ENCODE assay signal across 8 mouse cellular contexts in genomic region chr1:78852408-78853093, GRCm38 (mm10). TPM values are rescaled to one million over a fixed set of nuclear protein-coding genes. Genes with fewer than 3 reads are reported as not detected.
DNase-seq lines count a peak whose midpoint lies in the region; ATAC-seq and TF ChIP-seq lines count a peak whose summit lies in the region.

No protein-coding gene starts in this region.

- WGBS in hindbrain, embryonic 12.5 days = 34% methylated on average over 17 of the region's 17 CpGs
- 62% methylated on average over 17 of the region's 17 CpGs for WGBS in lung, postnatal 0 days

- no peak for TF ChIP-seq EP300 in lung, postnatal 0 days (IDR thresholded peaks at IDR 0.05)

- ATAC-seq in hindbrain, embryonic 12.5 days (ENCODE audit: low FRiP score) = peak; percentile 99
- peak; percentile 50 for ATAC-seq in lung, postnatal 0 days
- ATAC-seq in inflammation-experienced regulatory T-cells, adult 6 months = no peak
- ATAC-seq in granulocyte monocyte progenitor cell, adult 5-6 weeks (replicated peaks; ENCODE audit: poor library complexity, severe bottlenecking) = no peak

- peak overlapping the region; percentile 31 for H3K4me2 ChIP-seq in hindbrain, embryonic 12.5 days (replicated peaks)
- H3K4me2 ChIP-seq in lung, postnatal 0 days (replicated peaks; ENCODE audit: low read depth, low read length) = no peak overlapping the region

- intact Hi-C loops in heart, postnatal 10 days (cut with DNase I) = no loop called here
- intact Hi-C loops in heart, postnatal 14 days (cut with DNase I) = no loop called here

- no peak for TF ChIP-seq CTCF in lung, postnatal 0 days (IDR thresholded peaks at IDR 0.05)

- H3K9me3 ChIP-seq in hindbrain, embryonic 12.5 days (replicated peaks) = no peaks in the 10 kb centered on the region
- no peaks in the 10 kb centered on the region for H3K9me3 ChIP-seq in lung, postnatal 0 days (ENCODE audit: low read length)

- peaks cover 12% of the 10 kb centered on the region for H3K4me1 ChIP-seq in hindbrain, embryonic 12.5 days
- no peaks in the 10 kb centered on the region for H3K4me1 ChIP-seq in lung, postnatal 0 days (ENCODE audit: insufficient read depth, low read depth, low read length)

- no peaks in the 10 kb centered on the region for H3K36me3 ChIP-seq in hindbrain, embryonic 12.5 days
- H3K36me3 ChIP-seq in lung, postnatal 0 days (ENCODE audit: insufficient read depth, low read length) = no peaks in the 10 kb centered on the region

- peak; percentile 28 to 41 for DNase-seq in heart, postnatal 10 days
- DNase-seq in heart, postnatal 14 days = no peak
- DNase-seq in cerebellum, postnatal 14 days = peak; percentile 37 to 39
- peak; percentile 26 for DNase-seq in lung, postnatal 0 days (ENCODE audit: low spot score)
- no peak for DNase-seq in thymus, postnatal 0 days (ENCODE audit: low spot score)

- peak overlapping the region; percentile 84 for H3K27ac ChIP-seq in hindbrain, embryonic 12.5 days
- no peak overlapping the region for H3K27ac ChIP-seq in lung, postnatal 0 days (ENCODE audit: low read length)

- H3K27me3 ChIP-seq in hindbrain, embryonic 12.5 days = no peaks in the 10 kb centered on the region
- H3K27me3 ChIP-seq in lung, postnatal 0 days (replicated peaks; ENCODE audit: insufficient read depth, low read length) = no peaks in the 10 kb centered on the region

- H3K9ac ChIP-seq in hindbrain, embryonic 12.5 days = no peak overlapping the region
- no peak overlapping the region for H3K9ac ChIP-seq in lung, postnatal 0 days (replicated peaks; ENCODE audit: low read depth)

- H3K4me3 ChIP-seq in hindbrain, embryonic 12.5 days = no peak overlapping the region
- no peak overlapping the region for H3K4me3 ChIP-seq in lung, postnatal 0 days (ENCODE audit: low read depth, low read length)

RNA-seq across cellular contexts. Expression of gene Kcne4, which starts 36.0 kb away (rescaled TPM):
- total RNA-seq in heart, postnatal 10 days (2021) = 1 to 10 TPM; 3.1 to 4.4 TPM
- total RNA-seq in heart, postnatal 14 days (2021) = 1 to 10 TPM; 3.2 to 3.7 TPM
- 1.7 and 2.2 TPM in 2 replicates for polyA plus RNA-seq in hindbrain, embryonic 12.5 days (2016; fragmentation: Nextera tagmentation; extraction: Ambion mirVana)
- polyA plus RNA-seq in lung, postnatal 0 days (2015; fragmentation: Nextera tagmentation; extraction: Ambion mirVana) = 10.1 and 12.6 TPM in 2 replicates
- 2.6 and 3.0 TPM in 2 replicates for polyA plus RNA-seq in thymus, postnatal 0 days (2015; fragmentation: Nextera tagmentation; extraction: Ambion mirVana)
- polyA plus RNA-seq in inflammation-experienced regulatory T-cells, adult 6 months (2017; shearing (Covaris generic)) = not detected
- not detected in 2 replicates for total RNA-seq in granulocyte monocyte progenitor cell, adult 5-6 weeks (2014; fragmentation: Nextera tagmentation)
- not detected in 2 replicates for total RNA-seq in granulocyte monocyte progenitor cell, adult 5-6 weeks (2017)

Comparison
In these comparisons a context has a peak if more than half of its experiments do, and no peak if none do; other contexts are left out.
1. DNase-seq: peak in heart, postnatal 10 days (2 of 2), cerebellum, postnatal 14 days (2 of 2) and lung, postnatal 0 days (single experiment); none in heart, postnatal 14 days (0 of 2) and thymus, postnatal 0 days (single experiment).
2. ATAC-seq: peak in hindbrain, embryonic 12.5 days (single experiment) and lung, postnatal 0 days (single experiment); none in inflammation-experienced regulatory T-cells, adult 6 months (single experiment) and granulocyte monocyte progenitor cell, adult 5-6 weeks (single experiment).